Mouse (Mus musculus): ENCODE measurements around the gene Tmbim7. TPM values are rescaled to one million over a fixed set of nuclear protein-coding genes. Genes with fewer than 3 reads are reported as not detected.

Tmbim7 gene
- polyA plus RNA-seq, 1 experiment: not detected

DNA sequence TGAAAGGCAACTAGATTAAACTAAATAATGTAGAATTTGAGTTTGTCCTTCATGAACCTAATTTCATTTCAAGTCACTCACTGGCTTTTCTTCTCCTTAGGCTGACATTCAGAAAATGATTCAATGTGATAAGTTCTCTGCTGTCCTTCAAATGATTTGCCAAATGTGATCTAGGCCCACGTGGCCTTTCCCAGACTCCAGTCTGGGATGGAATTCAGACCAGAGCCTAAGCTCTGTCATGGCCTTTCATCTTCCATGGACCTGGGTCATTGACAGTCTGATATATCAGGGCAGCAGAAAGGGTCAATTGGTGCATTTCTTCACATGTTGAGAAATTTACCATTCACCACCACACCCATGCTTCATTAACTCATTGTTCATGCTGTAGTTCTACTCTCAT lies 74.5 kb downstream of the Tmbim7 start:
- no peak for TF ChIP-seq GATA1 (IDR thresholded peaks at IDR 0.05; ENCODE audit: low read length)

DNA sequence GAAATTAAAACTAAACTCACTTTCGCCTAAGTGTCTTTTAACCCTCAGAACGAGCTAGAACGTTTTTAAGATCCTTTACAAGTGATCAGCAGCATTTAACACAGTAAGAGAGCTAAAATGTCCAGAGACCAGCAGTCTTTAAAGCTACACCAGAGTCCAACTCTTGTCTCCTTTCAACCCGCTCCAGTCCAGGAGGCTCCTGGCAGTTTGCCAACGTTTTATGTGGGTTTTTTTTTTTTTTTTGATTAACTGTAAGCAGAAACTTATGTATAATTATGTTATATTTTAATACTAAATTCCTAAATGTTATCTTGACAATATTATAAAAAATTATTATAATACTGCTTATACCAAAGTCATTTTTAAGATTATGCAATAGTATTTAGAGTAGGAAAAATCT lies 77.8 kb downstream of the Tmbim7 start:
- TF ChIP-seq GATA1 (IDR thresholded peaks at IDR 0.05; ENCODE audit: low read length): no peak

Other genes with a start within 250 kb of the Tmbim7 start
- 14.6 and 17.4 TPM in 2 replicates for gene Fam133b, start 107.3 kb upstream of the Tmbim7 start, polyA plus RNA-seq (2012)
- 0.26 and 0.38 TPM in 2 replicates for gene 1700109H08Rik, start 79.6 kb upstream of the Tmbim7 start, polyA plus RNA-seq (2012)
- 3.3 and 4.3 TPM in 2 replicates for gene Pex1, start 55.1 kb upstream of the Tmbim7 start, polyA plus RNA-seq (2012)
- 3.9 and 5.2 TPM in 2 replicates for gene Rbm48, start 54.6 kb upstream of the Tmbim7 start, polyA plus RNA-seq (2012)
- 63.4 and 81.5 TPM in 2 replicates for gene Gatad1, start 6.0 kb downstream of the Tmbim7 start, polyA plus RNA-seq (2012)
- gene Ankib1, start 151.7 kb downstream of the Tmbim7 start, polyA plus RNA-seq (2012): 14.1 and 15.3 TPM in 2 replicates
- gene Krit1, start 152.0 kb downstream of the Tmbim7 start, polyA plus RNA-seq (2012): 6.6 and 8.4 TPM in 2 replicates
- gene Lrrd1, start 194.0 kb downstream of the Tmbim7 start, polyA plus RNA-seq (2012): not detected in 2 replicates
- 0.54 and 0.93 TPM in 2 replicates for gene Mterf1a, start 242.8 kb downstream of the Tmbim7 start, polyA plus RNA-seq (2012)